Mouse (Mus musculus) left cerebral cortex, postnatal 36 days (tissue): ENCODE data around the gene Msantd3. TPM values are rescaled to one million over a fixed set of nuclear protein-coding genes. Genes with fewer than 3 reads are reported as not detected.

Experiments used
- DNase-seq, 2 experiments: peaks; one replicate each; pipeline ENCODE4 v3.0.0; 2021 to 2022; ENCODE audit warnings: low spot score in 2 of 2, mixed read lengths in 1 of 2
- intact Hi-C: fragments of 180-260 bp; cut with DNase I; formaldehyde crosslinking; loops from one replicate; pipeline ENCODE4 v1.15.1; 2025
- total RNA-seq, 2 experiments: library from RNA; stranded (reverse); gene quantifications; 2 replicates each; pipeline ENCODE4 v1.2.3; 2021

Msantd3 gene
- total RNA-seq, 2 experiments from 2014 or later, result 21.2 to 24.9 TPM

GRCm38 (mm10) chr4:48549661-48550060 is 9.9 kb downstream of the Msantd3 start:
- no peak for DNase-seq
- intact Hi-C loops, result no loop called here

- DNase-seq, result no peak
- intact Hi-C loops, result no loop called here
These were observed 12.8 kb downstream of the Msantd3 start for GRCm38 (mm10) chr4:48552486-48553064.

- intact Hi-C loops, result no loop called here
These were observed 14.4 kb downstream of the Msantd3 start for GRCm38 (mm10) chr4:48554132-48554531.

GRCm38 (mm10) chr4:48555729-48556128 is 16.0 kb downstream of the Msantd3 start:
- DNase-seq, result no peak
- intact Hi-C loops, result no loop called here

More at GRCm38 (mm10) chr4:48554132-48554531, 14.4 kb downstream of the Msantd3 start:
- no peak for DNase-seq

GRCm38 (mm10) chr4:48559652-48560051 is 19.9 kb downstream of the Msantd3 start:
- no peak for DNase-seq
- intact Hi-C loops, result no loop called here

GRCm38 (mm10) chr4:48561824-48562223 is 22.1 kb downstream of the Msantd3 start:
- intact Hi-C loops, result no loop called here
- no peak for DNase-seq

- intact Hi-C loops, result no loop called here
- DNase-seq, result no peak
These were observed 25.2 kb downstream of the Msantd3 start for GRCm38 (mm10) chr4:48564962-48565361.

- no peak for DNase-seq
- intact Hi-C loops, result no loop called here
These were observed 36.6 kb downstream of the Msantd3 start for GRCm38 (mm10) chr4:48576361-48576760.

- intact Hi-C loops, result no loop called here
- no peak for DNase-seq
These were observed 38.1 kb downstream of the Msantd3 start for GRCm38 (mm10) chr4:48577831-48578230.

GRCm38 (mm10) chr4:48578399-48578798 is 38.7 kb downstream of the Msantd3 start:
- intact Hi-C loops, result no loop called here
- DNase-seq, result no peak

- DNase-seq, result no peak
- intact Hi-C loops, result loop anchor here (5.0 kb wide), 1 partner anchor 83 kb away; the partner anchor contains the start of gene Cavin4
These were observed 39.9 kb downstream of the Msantd3 start for GRCm38 (mm10) chr4:48579475-48580110.

- intact Hi-C loops, result loop anchor here (5.0 kb wide), 1 partner anchor 81 kb away; the partner anchor contains the start of gene Cavin4
- DNase-seq, result no peak
These were observed 41.5 kb downstream of the Msantd3 start for GRCm38 (mm10) chr4:48581201-48581600.

- no peak for DNase-seq
- intact Hi-C loops, result loop anchor here (5.0 kb wide), 1 partner anchor 80 kb away; the partner anchor contains the start of gene Cavin4
These were observed 42.3 kb downstream of the Msantd3 start for GRCm38 (mm10) chr4:48581993-48582392.

GRCm38 (mm10) chr4:48582941-48583340 is 43.2 kb downstream of the Msantd3 start:
- intact Hi-C loops, result loop anchor here (5.0 kb wide), 1 partner anchor 79 kb away; the partner anchor contains the start of gene Cavin4
- no peak for DNase-seq

- intact Hi-C loops, result loop anchor here (5.0 kb wide), 3 partner anchors 42 to 98 kb away; partner anchors contain the start of gene Cavin4
- DNase-seq, result peak; percentile 33 to 63
These were observed 44.9 kb downstream of the Msantd3 start, which contains the start of gene Tmeff1 for GRCm38 (mm10) chr4:48584421-48585240. Gene Tmeff1, plus strand, starts transcription at chr4:48585174.

- DNase-seq, result peak; percentile 50 to 71
- intact Hi-C loops, result loop anchor here (5.0 kb wide), 2 partner anchors 43 to 97 kb away; no protein-coding TSS in a partner anchor
These were observed 45.7 kb downstream of the Msantd3 start for GRCm38 (mm10) chr4:48585241-48586098.

GRCm38 (mm10) chr4:48586099-48586821 is 46.5 kb downstream of the Msantd3 start:
- intact Hi-C loops, result loop anchor here (5.0 kb wide), 2 partner anchors 44 to 96 kb away; no protein-coding TSS in a partner anchor
- no peak for DNase-seq

GRCm38 (mm10) chr4:48587526-48587925 is 47.8 kb downstream of the Msantd3 start:
- DNase-seq, result no peak
- intact Hi-C loops, result loop anchor here (5.0 kb wide), 2 partner anchors 45 to 95 kb away; no protein-coding TSS in a partner anchor
